Mouse (Mus musculus) megakaryocyte progenitor cell, adult 5-6 weeks (primary cell): ENCODE measurements around the gene Dmxl2. TPM values are rescaled to one million over a fixed set of nuclear protein-coding genes. Genes with fewer than 3 reads are reported as not detected.

Source experiments
- ATAC-seq: replicated peaks from 2 replicates; pipeline ENCODE4 v1.8.0; 2016; ENCODE audit warnings: mild to moderate bottlenecking, moderate TSS enrichment, inconsistent platforms; ENCODE audit not compliant: poor library complexity
- total RNA-seq, 2 experiments: library from RNA; stranded (forward) in 1 of 2; stranded (reverse) in 1 of 2; fragments of 157-497, 149-512 nt in 1 of 2; fragments of 200-1000 nt in 1 of 2; gene quantifications; 2 replicates each; pipeline versions ENCODE4 v1.2.3 to v1.2.4; 2015 to 2017

Dmxl2 gene
- total RNA-seq, 2 experiments from 2014 or later = 9.8 to 10.3 TPM

DNA sequence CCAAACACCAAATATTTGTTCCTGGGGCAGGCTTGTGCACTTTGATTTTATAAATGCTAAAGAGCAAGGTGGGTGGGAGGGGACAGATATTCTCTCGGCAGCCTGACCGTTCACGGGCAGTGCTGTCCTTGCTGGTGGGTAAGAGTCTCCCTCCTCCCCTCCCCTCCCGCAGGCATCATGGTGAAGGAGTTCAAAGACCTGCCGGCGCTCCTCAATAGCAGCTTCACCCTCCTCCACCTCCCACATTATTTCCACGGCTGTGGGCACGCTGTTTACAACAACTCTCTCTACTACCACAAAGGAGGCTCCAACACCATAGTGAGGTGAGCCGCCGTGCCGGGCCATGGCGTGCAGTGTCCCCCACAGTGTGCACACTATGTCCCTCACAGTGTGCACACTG is 165.8 kb downstream of the Dmxl2 start:
- no peak for ATAC-seq

DNA sequence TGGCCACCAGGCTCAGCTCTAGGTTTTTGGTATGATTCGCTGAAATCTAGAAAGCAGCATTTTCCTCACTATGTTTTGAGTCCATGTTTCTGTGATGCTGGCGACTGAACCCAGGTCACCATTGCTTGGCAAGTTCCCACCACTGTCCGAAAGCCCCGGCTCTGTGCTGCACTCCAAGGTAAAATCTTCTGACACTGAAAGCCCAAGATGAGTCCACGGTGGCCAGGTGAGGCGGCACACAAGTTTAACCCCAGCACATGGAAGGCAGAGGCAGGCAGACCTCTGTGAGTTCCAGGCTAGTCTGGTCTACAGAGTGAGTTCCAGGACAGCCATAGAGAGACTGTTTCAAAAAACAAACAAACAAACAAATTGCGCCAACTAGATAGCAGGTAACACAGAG is 172.2 kb downstream of the Dmxl2 start:
- no peak for ATAC-seq

DNA sequence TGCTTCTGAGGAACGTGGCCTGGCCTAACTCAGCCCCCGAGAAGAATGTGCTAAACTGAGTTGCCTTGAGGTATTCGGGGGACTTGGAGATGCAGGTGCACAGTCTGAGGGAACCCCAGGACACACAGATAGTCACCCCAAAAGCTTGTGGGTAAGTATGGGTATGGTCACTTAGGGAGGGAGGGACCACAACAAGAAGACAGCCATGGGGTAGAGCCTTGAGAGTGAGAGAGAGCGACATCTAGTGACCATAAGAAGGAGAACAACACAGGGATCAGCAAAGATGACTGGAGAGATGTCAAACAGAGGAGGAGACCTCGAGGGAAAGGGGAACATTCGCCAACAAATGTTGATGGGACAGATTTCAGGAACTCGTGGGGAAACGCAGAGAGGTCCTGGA is 178.0 kb downstream of the Dmxl2 start:
- peak; percentile 75 for ATAC-seq

DNA sequence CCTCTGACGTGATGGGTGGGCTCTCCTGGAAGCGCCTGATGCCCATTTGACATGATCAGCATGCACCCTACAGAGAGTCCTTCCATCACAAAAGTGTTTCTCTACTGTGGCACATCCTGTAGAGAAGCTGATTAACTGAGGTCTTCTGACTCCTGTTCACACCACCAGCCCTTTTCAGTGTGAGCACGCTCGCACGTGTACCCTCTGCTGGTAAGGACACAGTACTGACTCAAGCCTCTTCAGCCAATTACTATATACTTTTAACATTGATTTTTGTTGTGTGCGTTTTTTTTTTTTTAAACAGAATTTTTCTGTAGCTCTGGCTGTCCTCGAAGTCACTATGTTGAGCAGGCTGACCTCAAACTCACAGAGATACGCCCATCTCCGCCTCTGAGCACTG is 185.1 kb downstream of the Dmxl2 start:
- ATAC-seq = no peak

Other genes starting within 250 kb of the Dmxl2 start
- gene Cyp19a1, start 233.5 kb downstream of the Dmxl2 start, total RNA-seq (2015) = not detected in 2 replicates
- gene Cyp19a1, start 233.5 kb downstream of the Dmxl2 start, total RNA-seq (2017) = not detected in 2 replicates
- not detected in 2 replicates for gene Gldn, start 215.1 kb downstream of the Dmxl2 start, total RNA-seq (2015)
- gene Gldn, start 215.1 kb downstream of the Dmxl2 start, total RNA-seq (2017) = not detected in 2 replicates
- gene Sh2d7, start 37.4 kb upstream of the Dmxl2 start, total RNA-seq (2015) = not detected in 2 replicates
- gene Sh2d7, start 37.4 kb upstream of the Dmxl2 start, total RNA-seq (2017) = not detected in 2 replicates
- 2.0 and 2.4 TPM in 2 replicates for gene Cib2, start 58.6 kb upstream of the Dmxl2 start, total RNA-seq (2015)
- gene Cib2, start 58.6 kb upstream of the Dmxl2 start, total RNA-seq (2017) = 1.2 and 1.3 TPM in 2 replicates
- 126 and 142 TPM in 2 replicates for gene Idh3a, start 84.7 kb upstream of the Dmxl2 start, total RNA-seq (2015)
- 74.5 and 85.5 TPM in 2 replicates for gene Idh3a, start 84.7 kb upstream of the Dmxl2 start, total RNA-seq (2017)
- not detected in 2 replicates for gene Acsbg1, start 160.2 kb upstream of the Dmxl2 start, total RNA-seq (2015)
- gene Acsbg1, start 160.2 kb upstream of the Dmxl2 start, total RNA-seq (2017) = 0.20 and 2.9 TPM in 2 replicates
- 0.51 and 1.4 TPM in 2 replicates for gene Dnaja4, start 197.2 kb upstream of the Dmxl2 start, total RNA-seq (2015)
- 1.3 and 1.8 TPM in 2 replicates for gene Dnaja4, start 197.2 kb upstream of the Dmxl2 start, total RNA-seq (2017)
- gene Wdr61, start 232.9 kb upstream of the Dmxl2 start, total RNA-seq (2015) = 127 and 129 TPM in 2 replicates
- gene Wdr61, start 232.9 kb upstream of the Dmxl2 start, total RNA-seq (2017) = 68.9 and 94.4 TPM in 2 replicates